In genomic region chr2:73572539-73573372, GRCm38 (mm10) we compare ENCODE assay signal across 8 mouse cellular contexts. TPM values are rescaled to one million over a fixed set of nuclear protein-coding genes. Genes with fewer than 3 reads are reported as not detected.
A peak's percentile ranks its signal among the peaks of the same experiment; 100 is the strongest.
DNase-seq lines count a peak whose midpoint lies in the region; ATAC-seq and TF ChIP-seq lines count a peak whose summit lies in the region.

No protein-coding gene starts in this region.

- DNase-seq in naive thymus-derived CD4-positive, alpha-beta T cell, adult 2 months (ENCODE audit: low read depth), result peak; percentile 61
- peak; percentile 80 for DNase-seq in testis, postnatal 10 days (ENCODE audit: low spot score)

- H3K4me1 ChIP-seq in ES-Bruce4 (ENCODE audit: control insufficient read depth, insufficient read depth, low read length), result no peaks in the 10 kb centered on the region
- H3K4me1 ChIP-seq in bone marrow, adult 2 months (ENCODE audit: control insufficient read depth, insufficient read depth, low read length), result no peaks in the 10 kb centered on the region; the same call in 1 of the 2 replicates
- H3K4me1 ChIP-seq in heart, embryonic 12.5 days (replicated peaks), result no peaks in the 10 kb centered on the region
- 0 out of 2 replicates have a peak, but pooled peaks cover 5% of the 10 kb centered on the region for H3K4me1 ChIP-seq in kidney, embryonic 14.5 days (ENCODE audit: control insufficient read depth, insufficient read depth, low read length)
- peaks cover 26% of the 10 kb centered on the region for H3K4me1 ChIP-seq in limb, embryonic 13.5 days

- TF ChIP-seq EP300 in ES-Bruce4 (IDR thresholded peaks at IDR 0.05; ENCODE audit: insufficient read depth, low read depth, low read length), result no peak

- no peaks in the 10 kb centered on the region for H3K27me3 ChIP-seq in ES-Bruce4 (ENCODE audit: control insufficient read depth, insufficient read depth, low read length, poor library complexity, severe bottlenecking)
- H3K27me3 ChIP-seq in heart, embryonic 12.5 days (replicated peaks), result peaks cover 14% of the 10 kb centered on the region; the same call in 1 of the 2 replicates
- H3K27me3 ChIP-seq in kidney, embryonic 14.5 days (ENCODE audit: control insufficient read depth, insufficient read depth, low read length), result no peaks in the 10 kb centered on the region
- H3K27me3 ChIP-seq in limb, embryonic 13.5 days, result no peaks in the 10 kb centered on the region

- WGBS in bone marrow, adult 2 months, result 48% methylated on average over 23 of the region's 23 CpGs
- WGBS in heart, embryonic 12.5 days, result 35% methylated on average over 23 of the region's 23 CpGs
- WGBS in kidney, embryonic 14.5 days, result 33% methylated on average over 23 of the region's 23 CpGs
- WGBS in limb, embryonic 13.5 days, result 5% methylated on average over 23 of the region's 23 CpGs

- no peaks in the 10 kb centered on the region for H3K36me3 ChIP-seq in ES-Bruce4 (ENCODE audit: control insufficient read depth, insufficient read depth, low read length, poor library complexity, severe bottlenecking)
- no peaks in the 10 kb centered on the region for H3K36me3 ChIP-seq in heart, embryonic 12.5 days
- no peaks in the 10 kb centered on the region for H3K36me3 ChIP-seq in kidney, embryonic 14.5 days (ENCODE audit: control insufficient read depth, insufficient read depth, low read length)
- no peaks in the 10 kb centered on the region for H3K36me3 ChIP-seq in limb, embryonic 13.5 days

- no peaks in the 10 kb centered on the region for H3K9me3 ChIP-seq in ES-Bruce4 (replicated peaks; ENCODE audit: control insufficient read depth, insufficient read depth, low read length, poor library complexity, severe bottlenecking)
- H3K9me3 ChIP-seq in heart, embryonic 12.5 days (replicated peaks), result no peaks in the 10 kb centered on the region
- no peaks in the 10 kb centered on the region for H3K9me3 ChIP-seq in kidney, embryonic 14.5 days (ENCODE audit: control insufficient read depth, low read length)
- no peaks in the 10 kb centered on the region for H3K9me3 ChIP-seq in limb, embryonic 13.5 days

- 0 out of 2 replicates have a peak, but pooled peaks have one; percentile 60 for ATAC-seq in erythroblast, adult 5-6 weeks (replicated peaks; ENCODE audit: low FRiP score, poor library complexity, severe bottlenecking)
- 0 out of 2 replicates have a peak, but pooled peaks have one; percentile 64 for ATAC-seq in heart, embryonic 12.5 days (ENCODE audit: insufficient number of reproducible peaks, low FRiP score)
- ATAC-seq in kidney, embryonic 14.5 days (ENCODE audit: low FRiP score, low TSS enrichment), result peak; percentile 83
- ATAC-seq in limb, embryonic 13.5 days (ENCODE audit: low FRiP score, low read depth), result peak; percentile 85

- TF ChIP-seq CTCF in ES-Bruce4 (IDR thresholded peaks at IDR 0.05; ENCODE audit: low read depth, low read length), result peak; percentile 97
- TF ChIP-seq CTCF in bone marrow, adult 2 months (IDR thresholded peaks at IDR 0.05; ENCODE audit: control insufficient read depth, insufficient read depth, low read length), result peak; percentile 90

- H3K9ac ChIP-seq in ES-Bruce4 (ENCODE audit: low read depth, poor library complexity, severe bottlenecking), result no peak overlapping the region
- H3K9ac ChIP-seq in heart, embryonic 12.5 days, result no peak overlapping the region
- H3K9ac ChIP-seq in kidney, embryonic 14.5 days (ENCODE audit: low read depth, low read length), result no peak overlapping the region
- H3K9ac ChIP-seq in limb, embryonic 13.5 days, result peak overlapping the region; percentile 55; the same call in 1 of the 2 replicates

- no peak for TF ChIP-seq POLR2A in ES-Bruce4 (IDR thresholded peaks at IDR 0.05; ENCODE audit: insufficient read depth, low read length)
- TF ChIP-seq POLR2A in bone marrow, adult 2 months (IDR thresholded peaks at IDR 0.05; ENCODE audit: borderline replicate concordance, control insufficient read depth, low read depth, low read length), result no peak

- H3K4me2 ChIP-seq in heart, embryonic 12.5 days, result peak overlapping the region; percentile 41
- peak overlapping the region; percentile 47 for H3K4me2 ChIP-seq in kidney, embryonic 14.5 days (replicated peaks; ENCODE audit: low read depth, low read length)
- peak overlapping the region; percentile 63 for H3K4me2 ChIP-seq in limb, embryonic 13.5 days (replicated peaks)

- no peak overlapping the region for H3K27ac ChIP-seq in ES-Bruce4 (ENCODE audit: insufficient read depth, low read length)
- no peak overlapping the region for H3K27ac ChIP-seq in bone marrow, adult 2 months (ENCODE audit: control insufficient read depth, insufficient read depth, low read depth, low read length, poor library complexity)
- no peak overlapping the region for H3K27ac ChIP-seq in heart, embryonic 12.5 days (ENCODE audit: poor library complexity, severe bottlenecking)
- no peak overlapping the region for H3K27ac ChIP-seq in kidney, embryonic 14.5 days (ENCODE audit: low read depth, low read length)
- H3K27ac ChIP-seq in limb, embryonic 13.5 days, result no peak overlapping the region; the same call in 1 of the 2 replicates

- H3K4me3 ChIP-seq in ES-Bruce4 (ENCODE audit: low read depth, low read length), result peak overlapping the region; percentile 33; the same call in 1 of the 2 replicates
- H3K4me3 ChIP-seq in bone marrow, adult 2 months (replicated peaks; ENCODE audit: control insufficient read depth, low read depth, low read length), result no peak overlapping the region
- H3K4me3 ChIP-seq in heart, embryonic 12.5 days, result 0 out of 2 replicates have a peak overlapping the region, but pooled peaks have one; percentile 9
- H3K4me3 ChIP-seq in kidney, embryonic 14.5 days (ENCODE audit: low read length), result peak overlapping the region; percentile 24
- peak overlapping the region; percentile 34 for H3K4me3 ChIP-seq in limb, embryonic 13.5 days

RNA-seq across cellular contexts. Expression of gene Chrna1, which starts 7.4 kb away (rescaled TPM):
- not detected in 2 replicates for polyA plus RNA-seq in ES-Bruce4 (2011; ENCODE audit: insufficient read depth, insufficient read length, low read depth, missing spikeins)
- polyA plus RNA-seq in bone marrow, adult 2 months (2011; ENCODE audit: insufficient read depth, insufficient read length, low replicate concordance, missing spikeins), result not detected in 2 replicates
- total RNA-seq in erythroblast, adult 5-6 weeks (2015; ENCODE audit: low replicate concordance), result 0.38 and 0.84 TPM in 2 replicates
- total RNA-seq in erythroblast, adult 5-6 weeks (2017; ENCODE audit: low replicate concordance), result 0.17 and 1.3 TPM in 2 replicates
- polyA plus RNA-seq in heart, embryonic 12.5 days (2016; fragmentation: Nextera tagmentation; extraction: Ambion mirVana), result 0.06 and 0.14 TPM in 2 replicates
- 0.35 and 0.86 TPM in 2 replicates for polyA plus RNA-seq in kidney, embryonic 14.5 days (2014; fragmentation: Nextera tagmentation; extraction: Ambion mirVana)
- 13.8 and 14.4 TPM in 2 replicates for polyA plus RNA-seq in limb, embryonic 13.5 days (2015; fragmentation: Nextera tagmentation; extraction: Ambion mirVana)

RNA-seq across cellular contexts. Expression of gene Wipf1, which starts 43.2 kb away (rescaled TPM):
- 7.8 and 11.7 TPM in 2 replicates for polyA plus RNA-seq in ES-Bruce4 (2011; ENCODE audit: insufficient read depth, insufficient read length, low read depth, missing spikeins)
- polyA plus RNA-seq in bone marrow, adult 2 months (2011; ENCODE audit: insufficient read depth, insufficient read length, low replicate concordance, missing spikeins), result 19.8 and 47.3 TPM in 2 replicates
- total RNA-seq in erythroblast, adult 5-6 weeks (2015; ENCODE audit: low replicate concordance), result 17.3 and 23.6 TPM in 2 replicates
- total RNA-seq in erythroblast, adult 5-6 weeks (2017; ENCODE audit: low replicate concordance), result 4.5 and 4.7 TPM in 2 replicates
- 7.3 and 8.2 TPM in 2 replicates for polyA plus RNA-seq in heart, embryonic 12.5 days (2016; fragmentation: Nextera tagmentation; extraction: Ambion mirVana)
- 8.3 and 12.9 TPM in 2 replicates for polyA plus RNA-seq in kidney, embryonic 14.5 days (2014; fragmentation: Nextera tagmentation; extraction: Ambion mirVana)
- polyA plus RNA-seq in limb, embryonic 13.5 days (2015; fragmentation: Nextera tagmentation; extraction: Ambion mirVana), result 14.6 and 16.2 TPM in 2 replicates
